Mouse (Mus musculus): Measurements from ENCODE around the gene Klrc2. TPM values are rescaled to one million over a fixed set of nuclear protein-coding genes. Genes with fewer than 3 reads are reported as not detected.
"Not testable (repeated sequence)": the region's sequence is repeated elsewhere in the genome, so short reads cannot be mapped to it uniquely, and the experiment has no call there.

Gene Klrc2
- polyA plus RNA-seq (2015; fragmentation: Nextera tagmentation; extraction: Ambion mirVana): 0.20 TPM in 1 of 2 replicates, not detected in the other

- not testable (repeated sequence) for H3K9me3 ChIP-seq (ENCODE audit: control insufficient read depth); H3K27ac ChIP-seq (ENCODE audit: low read depth, low read length); H3K27me3 ChIP-seq (replicated peaks; ENCODE audit: control insufficient read depth, insufficient read depth, low read length); H3K4me1 ChIP-seq (replicated peaks; ENCODE audit: control insufficient read depth, insufficient read depth, low read length); H3K9ac ChIP-seq (ENCODE audit: low read depth, low read length); H3K4me3 ChIP-seq (ENCODE audit: low read depth, low read length); ATAC-seq; H3K4me2 ChIP-seq (replicated peaks; ENCODE audit: low read depth); H3K36me3 ChIP-seq (ENCODE audit: control insufficient read depth, insufficient read depth)
- 78% methylated on average over 4 of the region's 4 CpGs for WGBS
Observed at GRCm38 (mm10) chr6:129660589-129660988, at the start of gene Klrc2. TSS of gene Klrc2 (minus strand) at chr6:129660689.

GRCm38 (mm10) chr6:129691436-129691835 lies 30.9 kb upstream of the Klrc2 start:
- not testable (repeated sequence) for ATAC-seq; H3K27ac ChIP-seq (ENCODE audit: low read depth, low read length); H3K9ac ChIP-seq (ENCODE audit: low read depth, low read length); H3K36me3 ChIP-seq (ENCODE audit: control insufficient read depth, insufficient read depth); H3K4me1 ChIP-seq (replicated peaks; ENCODE audit: control insufficient read depth, insufficient read depth, low read length); H3K9me3 ChIP-seq (ENCODE audit: control insufficient read depth); H3K27me3 ChIP-seq (replicated peaks; ENCODE audit: control insufficient read depth, insufficient read depth, low read length); H3K4me3 ChIP-seq (ENCODE audit: low read depth, low read length); H3K4me2 ChIP-seq (replicated peaks; ENCODE audit: low read depth)
- 66% methylated on average over 10 of the region's 10 CpGs for WGBS

- Histone ChIP-seq H3K27me3 (replicated peaks; ENCODE audit: control insufficient read depth, insufficient read depth, low read length) (no peaks in the 10 kb centered on the region), H3K4me3 (ENCODE audit: low read depth, low read length) (no peak overlapping the region), H3K9ac (ENCODE audit: low read depth, low read length) (no peak overlapping the region), H3K4me1 (replicated peaks; ENCODE audit: control insufficient read depth, insufficient read depth, low read length) (no peaks in the 10 kb centered on the region), H3K36me3 (ENCODE audit: control insufficient read depth, insufficient read depth) (no peaks in the 10 kb centered on the region), H3K4me2 (replicated peaks; ENCODE audit: low read depth) (no peak overlapping the region), H3K9me3 (ENCODE audit: control insufficient read depth) (no peaks in the 10 kb centered on the region), H3K27ac (ENCODE audit: low read depth, low read length) (no peak overlapping the region)
- no peak for TF ChIP-seq CTCF (IDR thresholded peaks at IDR 0.05; ENCODE audit: low read depth)
- 55% methylated on average over 1 of the region's 1 CpGs for WGBS
- ATAC-seq: peak; percentile 72
Observed at GRCm38 (mm10) chr6:129680379-129680778, 19.9 kb upstream of the Klrc2 start.

GRCm38 (mm10) chr6:129678873-129679272 lies 18.4 kb upstream of the Klrc2 start, which contains the start of gene Klrc1:
TSS of gene Klrc1 (minus strand) at chr6:129678973.
- Histone ChIP-seq H3K27me3 (replicated peaks; ENCODE audit: control insufficient read depth, insufficient read depth, low read length) (no peaks in the 10 kb centered on the region), H3K4me1 (replicated peaks; ENCODE audit: control insufficient read depth, insufficient read depth, low read length) (no peaks in the 10 kb centered on the region), H3K36me3 (ENCODE audit: control insufficient read depth, insufficient read depth) (no peaks in the 10 kb centered on the region), H3K27ac (ENCODE audit: low read depth, low read length) (no peak within 1 kb of the TSS), H3K9ac (ENCODE audit: low read depth, low read length) (no peak within 1 kb of the TSS), H3K4me3 (ENCODE audit: low read depth, low read length) (no peak within 1 kb of the TSS), H3K4me2 (replicated peaks; ENCODE audit: low read depth) (no peak within 1 kb of the TSS), H3K9me3 (ENCODE audit: control insufficient read depth) (no peaks in the 10 kb centered on the region)
- TF ChIP-seq CTCF (IDR thresholded peaks at IDR 0.05; ENCODE audit: low read depth): no peak
- ATAC-seq: no peak
- WGBS: 84% methylated on average over 3 of the region's 3 CpGs

- H3K4me1 ChIP-seq (replicated peaks; ENCODE audit: control insufficient read depth, insufficient read depth, low read length); H3K9me3 ChIP-seq (ENCODE audit: control insufficient read depth); H3K4me2 ChIP-seq (replicated peaks; ENCODE audit: low read depth); H3K36me3 ChIP-seq (ENCODE audit: control insufficient read depth, insufficient read depth); H3K27ac ChIP-seq (ENCODE audit: low read depth, low read length); H3K4me3 ChIP-seq (ENCODE audit: low read depth, low read length); H3K9ac ChIP-seq (ENCODE audit: low read depth, low read length); ATAC-seq; H3K27me3 ChIP-seq (replicated peaks; ENCODE audit: control insufficient read depth, insufficient read depth, low read length): not testable (repeated sequence)
- 89% methylated on average over 1 of the region's 3 CpGs for WGBS
Observed at GRCm38 (mm10) chr6:129661301-129661700, 812 bp upstream of the Klrc2 start.

- H3K27ac ChIP-seq (ENCODE audit: low read depth, low read length); H3K27me3 ChIP-seq (replicated peaks; ENCODE audit: control insufficient read depth, insufficient read depth, low read length); ATAC-seq; H3K4me2 ChIP-seq (replicated peaks; ENCODE audit: low read depth); H3K9me3 ChIP-seq (ENCODE audit: control insufficient read depth); H3K4me3 ChIP-seq (ENCODE audit: low read depth, low read length); H3K9ac ChIP-seq (ENCODE audit: low read depth, low read length); H3K4me1 ChIP-seq (replicated peaks; ENCODE audit: control insufficient read depth, insufficient read depth, low read length); H3K36me3 ChIP-seq (ENCODE audit: control insufficient read depth, insufficient read depth): not testable (repeated sequence)
- 83% methylated on average over 1 of the region's 3 CpGs for WGBS
Observed at GRCm38 (mm10) chr6:129644054-129644453, 16.4 kb downstream of the Klrc2 start.

GRCm38 (mm10) chr6:129643237-129643636 lies 17.3 kb downstream of the Klrc2 start, which contains the start of gene Klrc3:
TSS of gene Klrc3 (minus strand) at chr6:129643337.
- H3K4me2 ChIP-seq (replicated peaks; ENCODE audit: low read depth); H3K36me3 ChIP-seq (ENCODE audit: control insufficient read depth, insufficient read depth); H3K27ac ChIP-seq (ENCODE audit: low read depth, low read length); H3K9me3 ChIP-seq (ENCODE audit: control insufficient read depth); H3K9ac ChIP-seq (ENCODE audit: low read depth, low read length); H3K27me3 ChIP-seq (replicated peaks; ENCODE audit: control insufficient read depth, insufficient read depth, low read length); ATAC-seq; H3K4me3 ChIP-seq (ENCODE audit: low read depth, low read length); H3K4me1 ChIP-seq (replicated peaks; ENCODE audit: control insufficient read depth, insufficient read depth, low read length): not testable (repeated sequence)
- 84% methylated on average over 3 of the region's 3 CpGs for WGBS

- ATAC-seq; H3K4me3 ChIP-seq (ENCODE audit: low read depth, low read length); H3K9me3 ChIP-seq (ENCODE audit: control insufficient read depth); H3K9ac ChIP-seq (ENCODE audit: low read depth, low read length); H3K27me3 ChIP-seq (replicated peaks; ENCODE audit: control insufficient read depth, insufficient read depth, low read length); H3K4me1 ChIP-seq (replicated peaks; ENCODE audit: control insufficient read depth, insufficient read depth, low read length); H3K36me3 ChIP-seq (ENCODE audit: control insufficient read depth, insufficient read depth); H3K27ac ChIP-seq (ENCODE audit: low read depth, low read length); H3K4me2 ChIP-seq (replicated peaks; ENCODE audit: low read depth): not testable (repeated sequence)
- 77% methylated on average over 2 of the region's 2 CpGs for WGBS
Observed at GRCm38 (mm10) chr6:129631046-129631445, 29.4 kb downstream of the Klrc2 start.

Data from intestine, postnatal 0 days (tissue).